Mouse (Mus musculus) embryonic facial prominence, embryonic 14.5 days (tissue): ENCODE data around the gene Ercc6. TPM values are rescaled to one million over a fixed set of nuclear protein-coding genes. Genes with fewer than 3 reads are reported as not detected.

ENCODE experiments used
- ATAC-seq: fragments of 200-750 bp; cut with Nextera tagmentation; 2 replicates; pipeline ENCODE4 v1.8.0; 2017; ENCODE audit warnings: low read depth, moderate number of reproducible peaks, moderate TSS enrichment
- DNase-seq: peaks from one replicate; pipeline ENCODE4 v3.0.0-alpha.2; 2015; ENCODE audit warnings: low spot score
- H3K27ac ChIP-seq: fragments of 300-500 bp; sonication (generic); replicated peaks from 2 replicates; pipeline ENCODE4 v1.5.1; 2014; ENCODE audit warnings: low read depth, mild to moderate bottlenecking, low read length, moderate library complexity
- H3K27me3 ChIP-seq: fragments of 300-500 bp; sonication (generic); replicated peaks from 2 replicates; pipeline ENCODE4 v1.6.1; 2014; ENCODE audit warnings: low read length; ENCODE audit not compliant: control insufficient read depth, insufficient read depth
- H3K36me3 ChIP-seq: fragments of 300-500 bp; sonication (generic); 2 replicates; pipeline ENCODE4 v1.6.1; 2014; ENCODE audit warnings: low read length, mixed read lengths; ENCODE audit not compliant: control insufficient read depth, insufficient read depth
- H3K4me1 ChIP-seq: fragments of 300-500 bp; sonication (generic); 2 replicates; pipeline ENCODE4 v1.6.1; 2014; ENCODE audit warnings: antibody characterized with exemption, low read length; ENCODE audit not compliant: control insufficient read depth, insufficient read depth
- H3K4me2 ChIP-seq: fragments of 300-500 bp; sonication (generic); 2 replicates; pipeline ENCODE4 v1.6.1; 2014; ENCODE audit warnings: low read depth, mild to moderate bottlenecking, low read length, moderate library complexity, mixed read lengths
- H3K4me3 ChIP-seq: fragments of 300-500 bp; sonication (generic); 2 replicates; pipeline ENCODE4 v1.5.1; 2014; ENCODE audit warnings: low read depth, mild to moderate bottlenecking, low read length
- H3K9ac ChIP-seq: fragments of 300-500 bp; sonication (generic); 2 replicates; pipeline ENCODE4 v1.6.1; 2014; ENCODE audit warnings: low read depth, mild to moderate bottlenecking, low read length, moderate library complexity, mixed read lengths
- H3K9me3 ChIP-seq: fragments of 300-500 bp; sonication (generic); 2 replicates; pipeline ENCODE4 v1.6.1; 2016; ENCODE audit warnings: low read length; ENCODE audit not compliant: control insufficient read depth
- WGBS: fragments of 180-500 bp; shearing (Covaris S2); extraction: QIAGEN DNeasy Blood & Tissue Kit; methylation state at CpG from one replicate; pipeline ENCODE4 v1.1.7; 2014; 5-methylcytosine and 5-hydroxymethylcytosine counted together
- polyA plus RNA-seq: library from polyadenylated mRNA; unstranded; fragments of >200 nt; fragmentation: Nextera tagmentation; extraction: Ambion mirVana; gene quantifications from 2 replicates; pipeline ENCODE4 v1.2.1, GENCODE M21; 2014

Gene Ercc6
- 13.4 and 16.1 TPM in 2 replicates for polyA plus RNA-seq

GRCm38 (mm10) chr14:32513336-32514032 is at the start of gene Ercc6:
TSS of gene Ercc6 (plus strand) at chr14:32513521.
- no peaks in the 10 kb centered on the region for H3K9me3 ChIP-seq
- WGBS: 1% methylated on average over 48 of the region's 62 CpGs
- peak within 1 kb of the TSS; percentile 87 for H3K4me3 ChIP-seq
- H3K36me3 ChIP-seq: peaks cover 16% of the 10 kb centered on the region
- peaks cover 8% of the 10 kb centered on the region; the same call in 1 of the 2 replicates for H3K4me1 ChIP-seq
- H3K9ac ChIP-seq: peak within 1 kb of the TSS; percentile 82
- H3K27ac ChIP-seq: peak within 1 kb of the TSS; percentile 83; the same call in 1 of the 2 replicates
- H3K4me2 ChIP-seq: peak within 1 kb of the TSS; percentile 61
- ATAC-seq: peak; percentile 98
- peak; percentile 97 for DNase-seq
- no peaks in the 10 kb centered on the region for H3K27me3 ChIP-seq

DNA sequence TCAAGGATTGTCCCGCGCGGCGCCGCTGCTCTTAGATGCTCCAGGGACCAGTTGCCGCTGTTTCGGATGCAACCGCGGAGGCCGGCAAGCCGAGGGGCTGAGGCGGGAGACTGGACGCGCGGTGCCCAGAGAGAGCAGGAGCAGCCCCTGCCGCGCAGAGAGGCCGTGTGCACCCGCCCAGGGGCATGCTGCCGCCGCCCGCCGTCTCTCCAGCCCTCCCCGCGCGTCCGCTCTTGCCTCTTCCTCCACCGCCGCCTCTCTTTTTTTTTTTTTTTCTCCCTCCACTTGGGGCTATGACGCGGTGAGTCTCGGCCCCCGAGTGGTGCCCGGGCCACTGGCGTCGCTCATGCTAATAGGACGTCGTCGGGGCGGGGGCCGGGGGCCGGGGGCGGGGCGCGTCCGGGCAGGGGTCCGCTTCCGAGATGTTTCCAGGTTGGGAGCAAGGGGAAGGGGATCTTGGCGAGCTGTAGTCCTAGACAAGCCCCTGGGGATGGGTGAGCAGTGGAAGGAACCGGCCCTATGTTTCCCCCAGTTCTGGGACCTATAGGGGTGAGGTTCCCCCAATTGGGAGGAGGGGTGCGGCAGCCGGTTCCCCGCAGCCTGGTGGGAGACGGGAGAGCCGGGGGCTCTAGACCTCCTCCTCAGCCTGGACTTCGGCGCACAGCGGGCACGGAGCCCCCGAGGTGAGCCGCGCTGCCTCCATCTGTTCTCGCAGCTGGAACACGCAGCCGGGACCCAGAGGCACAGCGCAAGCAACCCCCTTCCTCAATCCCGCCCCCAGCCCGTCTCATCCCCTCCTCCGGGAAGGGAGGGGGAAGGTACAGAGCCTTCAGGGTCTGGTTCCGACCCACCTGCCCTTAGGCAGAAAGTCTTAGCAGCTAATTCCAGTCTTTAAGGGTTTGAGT is 48.5 kb upstream of the Ercc6 start, which contains the start of gene Slc18a3:
Slc18a3 (minus strand) TSS at position 250 of the 905 bp plus-strand sequence.
- H3K9ac ChIP-seq: peak within 1 kb of the TSS; percentile 30; the same call in 1 of the 2 replicates
- H3K4me2 ChIP-seq: peak within 1 kb of the TSS; percentile 67
- H3K27ac ChIP-seq: no peak within 1 kb of the TSS
- WGBS: under 1% methylated on average over 34 of the region's 70 CpGs
- H3K4me3 ChIP-seq: peak within 1 kb of the TSS; percentile 40
- H3K9me3 ChIP-seq: no peaks in the 10 kb centered on the region
- no peaks in the 10 kb centered on the region for H3K36me3 ChIP-seq
- H3K4me1 ChIP-seq: peaks cover 5% of the 10 kb centered on the region; the same call in 1 of the 2 replicates
- DNase-seq (peak; percentile 7), ATAC-seq (0 out of 2 replicates have a peak, but pooled peaks have one; percentile 24)
- peaks cover 86% of the 10 kb centered on the region for H3K27me3 ChIP-seq

GRCm38 (mm10) chr14:32465506-32465870 is 47.8 kb upstream of the Ercc6 start:
- Histone ChIP-seq H3K4me2 (peak overlapping the region; percentile 67), H3K27ac (no peak overlapping the region), H3K4me1 (peaks cover 5% of the 10 kb centered on the region; the same call in 1 of the 2 replicates), H3K4me3 (peak overlapping the region; percentile 40), H3K36me3 (no peaks in the 10 kb centered on the region), H3K27me3 (peaks cover 80% of the 10 kb centered on the region), H3K9me3 (no peaks in the 10 kb centered on the region), H3K9ac (no peak overlapping the region)
- no peak for DNase-seq
- WGBS: 2% methylated on average over 7 of the region's 11 CpGs
- ATAC-seq: no peak

DNA sequence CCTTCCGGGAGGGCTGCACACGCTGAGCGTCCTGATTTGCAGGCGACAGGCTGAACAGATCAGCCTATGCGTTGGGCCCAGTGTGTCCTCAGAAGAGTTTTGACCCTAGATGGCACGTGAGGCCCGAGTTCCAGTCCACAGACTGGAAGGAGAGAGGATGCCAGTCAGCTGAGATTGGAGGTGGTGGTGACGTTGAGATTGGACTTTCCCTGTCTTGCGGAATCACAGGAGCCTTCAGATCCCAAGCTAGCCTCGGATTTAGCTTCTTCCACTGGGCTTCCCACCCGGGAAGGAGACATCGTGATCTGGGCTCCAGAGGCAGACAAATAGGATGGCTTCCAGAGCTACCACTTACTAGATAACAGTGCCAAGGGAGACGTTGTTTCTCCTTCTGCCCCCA is 47.4 kb upstream of the Ercc6 start, which contains the start of gene Chat:
Chat (minus strand) TSS at position 101 of the 400 bp plus-strand sequence.
- 14% methylated on average over 13 of the region's 13 CpGs for WGBS
- no peak for ATAC-seq

DNA sequence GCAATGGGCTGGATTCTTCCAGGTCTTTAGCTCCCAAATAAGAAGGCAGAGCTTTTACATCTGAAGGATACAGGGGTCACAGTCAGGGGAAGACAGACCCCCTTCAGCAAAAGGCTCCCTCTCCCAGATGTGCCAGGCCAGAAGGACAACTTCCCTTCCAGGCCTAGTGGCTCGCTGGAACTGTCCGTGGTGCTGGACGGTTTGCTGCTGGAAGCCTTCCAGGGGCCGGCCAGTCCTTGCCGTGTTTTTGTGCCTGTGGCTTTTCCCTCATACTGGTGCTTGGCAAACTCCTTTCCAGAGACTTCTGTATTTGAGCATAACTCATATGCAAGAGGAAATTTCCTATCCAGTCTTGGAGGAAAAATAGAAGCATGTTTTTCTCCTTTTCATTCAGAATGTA is 45.7 kb upstream of the Ercc6 start:
- H3K27me3 ChIP-seq: peaks cover 58% of the 10 kb centered on the region
- no peak overlapping the region for H3K4me2 ChIP-seq
- no peak overlapping the region for H3K4me3 ChIP-seq
- no peaks in the 10 kb centered on the region for H3K9me3 ChIP-seq
- peaks cover 5% of the 10 kb centered on the region; the same call in 1 of the 2 replicates for H3K4me1 ChIP-seq
- DNase-seq (peak; percentile 64), ATAC-seq (no peak)
- no peaks in the 10 kb centered on the region for H3K36me3 ChIP-seq
- WGBS: 1% methylated on average over 5 of the region's 5 CpGs
- H3K27ac ChIP-seq: no peak overlapping the region
- no peak overlapping the region for H3K9ac ChIP-seq

More for the DNA sequence above, 47.4 kb upstream of the Ercc6 start, which contains the start of gene Chat:
- no peak within 1 kb of the TSS for H3K27ac ChIP-seq
- H3K9me3 ChIP-seq: no peaks in the 10 kb centered on the region
- no peak within 1 kb of the TSS for H3K9ac ChIP-seq
- peak within 1 kb of the TSS; percentile 67 for H3K4me2 ChIP-seq
- H3K4me1 ChIP-seq: peaks cover 5% of the 10 kb centered on the region; the same call in 1 of the 2 replicates
- DNase-seq: no peak
- peaks cover 76% of the 10 kb centered on the region for H3K27me3 ChIP-seq
- H3K36me3 ChIP-seq: no peaks in the 10 kb centered on the region
- H3K4me3 ChIP-seq: peak within 1 kb of the TSS; percentile 40

DNA sequence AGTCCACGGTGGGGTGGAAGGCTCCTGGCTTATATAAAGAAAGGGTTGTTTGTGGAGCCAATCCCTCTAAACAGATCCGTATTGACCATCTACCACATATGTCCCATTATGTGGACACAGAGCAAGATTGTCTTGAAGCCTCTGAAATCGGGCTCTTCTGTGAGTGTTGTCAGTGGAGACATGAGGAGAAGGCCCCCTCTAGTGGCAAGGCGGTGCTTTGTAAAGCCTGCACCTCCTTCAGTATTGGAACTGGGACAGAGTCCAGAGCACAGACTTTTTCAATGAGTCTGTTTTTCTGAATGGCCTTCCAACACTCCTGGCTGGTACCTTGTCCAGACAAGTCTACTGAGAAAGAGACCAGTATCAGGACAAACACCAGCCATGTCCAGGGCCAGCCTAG is 40.3 kb upstream of the Ercc6 start:
- H3K9me3 ChIP-seq: no peaks in the 10 kb centered on the region
- no peaks in the 10 kb centered on the region for H3K36me3 ChIP-seq
- H3K9ac ChIP-seq: no peak overlapping the region
- no peak for ATAC-seq
- H3K4me1 ChIP-seq: no peaks in the 10 kb centered on the region
- H3K27ac ChIP-seq: no peak overlapping the region
- H3K4me3 ChIP-seq: no peak overlapping the region
- peak; percentile 79 for DNase-seq
- H3K4me2 ChIP-seq: no peak overlapping the region
- 15% methylated on average over 4 of the region's 4 CpGs for WGBS
- H3K27me3 ChIP-seq: peaks cover 11% of the 10 kb centered on the region; the same call in 1 of the 2 replicates

DNA sequence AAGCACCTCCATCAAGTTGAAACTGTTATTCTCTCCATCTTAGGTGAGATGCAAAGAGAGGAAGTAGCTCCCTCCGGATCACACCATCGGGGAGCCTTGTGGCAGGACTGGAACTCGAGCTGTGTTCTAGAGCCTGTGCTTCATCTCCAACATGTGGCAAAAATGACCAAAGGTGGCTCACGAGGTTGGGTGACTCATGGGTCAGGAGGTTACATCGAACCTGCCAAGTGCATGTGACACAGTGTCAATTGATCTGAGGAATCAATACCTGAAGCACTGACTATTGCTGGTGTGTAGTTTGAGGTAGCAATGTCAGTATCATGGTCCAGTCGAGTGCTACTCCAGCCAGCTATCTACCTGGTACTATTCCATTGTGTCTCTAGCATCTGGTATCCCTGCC is 36.8 kb upstream of the Ercc6 start:
- 0 out of 2 replicates have a peak, but pooled peaks cover 3% of the 10 kb centered on the region for H3K27me3 ChIP-seq
- WGBS: 67% methylated on average over 6 of the region's 6 CpGs
- no peak overlapping the region for H3K4me3 ChIP-seq
- no peaks in the 10 kb centered on the region for H3K36me3 ChIP-seq
- no peaks in the 10 kb centered on the region for H3K4me1 ChIP-seq
- DNase-seq (no peak), ATAC-seq (no peak)
- H3K4me2 ChIP-seq: no peak overlapping the region
- H3K9me3 ChIP-seq: no peaks in the 10 kb centered on the region
- no peak overlapping the region for H3K9ac ChIP-seq
- no peak overlapping the region for H3K27ac ChIP-seq

GRCm38 (mm10) chr14:32477581-32477980 is 35.7 kb upstream of the Ercc6 start:
- no peak for DNase-seq
- H3K27me3 ChIP-seq: 0 out of 2 replicates have a peak, but pooled peaks cover 3% of the 10 kb centered on the region
- 32% methylated on average over 1 of the region's 1 CpGs for WGBS
- ATAC-seq: no peak
- H3K9ac ChIP-seq: no peak overlapping the region
- no peaks in the 10 kb centered on the region for H3K4me1 ChIP-seq
- H3K36me3 ChIP-seq: no peaks in the 10 kb centered on the region
- H3K4me3 ChIP-seq: no peak overlapping the region
- H3K9me3 ChIP-seq: no peaks in the 10 kb centered on the region
- H3K4me2 ChIP-seq: no peak overlapping the region
- no peak overlapping the region for H3K27ac ChIP-seq
